Mouse (Mus musculus) stomach, embryonic 16.5 days (tissue): ENCODE results near the gene Gngt2. TPM values are rescaled to one million over a fixed set of nuclear protein-coding genes. Genes with fewer than 3 reads are reported as not detected.

Experiments used
- ATAC-seq: fragments of 200-750 bp; cut with Nextera tagmentation; 2 replicates; pipeline ENCODE4 v1.8.0; 2017; ENCODE audit warnings: moderate number of reproducible peaks, moderate TSS enrichment; ENCODE audit not compliant: insufficient read depth, low FRiP score
- H3K27ac ChIP-seq: fragments of 300-500 bp; sonication (generic); 2 replicates; pipeline ENCODE4 v1.5.1; 2014; ENCODE audit warnings: low read length
- H3K27me3 ChIP-seq: fragments of 300-500 bp; sonication (generic); 2 replicates; pipeline ENCODE4 v1.6.1; 2014; ENCODE audit warnings: low read length, control low read depth, mixed read lengths; ENCODE audit not compliant: control insufficient read depth, insufficient read depth
- H3K36me3 ChIP-seq: fragments of 300-500 bp; sonication (generic); 2 replicates; pipeline ENCODE4 v1.6.1; 2014; ENCODE audit warnings: low read length; ENCODE audit not compliant: control insufficient read depth, insufficient read depth
- H3K4me1 ChIP-seq: fragments of 300-500 bp; sonication (generic); 2 replicates; pipeline ENCODE4 v1.6.1; 2014; ENCODE audit warnings: low read length, control low read depth, mixed read lengths; ENCODE audit not compliant: control insufficient read depth, insufficient read depth
- H3K4me2 ChIP-seq: fragments of 300-500 bp; sonication (generic); 2 replicates; pipeline ENCODE4 v1.6.1; 2014; ENCODE audit warnings: low read depth, low read length, mixed read lengths
- H3K4me3 ChIP-seq: fragments of 300-500 bp; sonication (generic); replicated peaks from 2 replicates; pipeline ENCODE4 v1.5.1; 2014; ENCODE audit warnings: mild to moderate bottlenecking, low read length
- H3K9ac ChIP-seq: fragments of 300-500 bp; sonication (generic); 2 replicates; pipeline ENCODE4 v1.6.1; 2014; ENCODE audit warnings: low read length
- H3K9me3 ChIP-seq: fragments of 300-500 bp; sonication (generic); replicated peaks from 2 replicates; pipeline ENCODE4 v1.6.1; 2016; ENCODE audit warnings: low read length, control low read depth; ENCODE audit not compliant: control insufficient read depth
- WGBS: fragments of 180-500 bp; shearing (Covaris S2); extraction: QIAGEN DNeasy Blood & Tissue Kit; methylation state at CpG from one replicate; pipeline ENCODE4 v1.1.7; 2014; 5-methylcytosine and 5-hydroxymethylcytosine counted together
- polyA plus RNA-seq: library from polyadenylated mRNA; unstranded; fragments of >200 nt; fragmentation: Nextera tagmentation; extraction: Ambion mirVana; gene quantifications from 2 replicates; pipeline ENCODE4 v1.2.1, GENCODE M21; 2015

Gngt2 gene
- polyA plus RNA-seq, 1 experiment from 2014 or later = 18.2 TPM

DNA sequence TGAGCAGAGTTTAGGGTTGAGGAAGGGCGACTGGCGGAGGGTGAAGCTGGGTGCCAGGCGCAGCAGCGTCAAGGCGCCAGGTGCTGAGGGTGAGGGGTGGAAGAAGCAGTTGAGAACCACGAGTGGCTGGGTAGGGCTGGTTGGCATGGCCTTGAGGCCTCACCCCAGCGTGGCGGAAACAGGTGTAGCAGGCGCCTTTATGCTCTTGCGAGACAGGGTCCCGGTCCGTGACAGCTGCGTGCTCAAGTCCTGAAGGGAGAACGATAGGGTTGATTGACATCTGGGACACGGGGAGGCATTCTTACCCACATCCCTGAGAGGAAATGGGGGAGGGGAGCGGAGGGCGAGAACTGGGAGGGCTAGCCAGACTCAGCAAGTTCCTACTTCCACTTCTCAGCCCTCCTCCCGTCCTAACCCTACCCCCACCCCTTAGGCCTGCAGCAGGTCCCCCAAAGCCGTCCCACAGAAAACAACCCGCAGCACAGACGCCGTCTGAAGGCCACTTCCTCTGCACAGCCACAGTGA is 2.8 kb upstream of the Gngt2 start:
- H3K27me3 ChIP-seq = peaks cover 56% of the 10 kb centered on the region
- WGBS = 11% methylated on average over 22 of the region's 22 CpGs
- no peak for ATAC-seq
- H3K4me1 ChIP-seq = peaks cover 44% of the 10 kb centered on the region
- no peaks in the 10 kb centered on the region for H3K36me3 ChIP-seq
- no peak overlapping the region for H3K27ac ChIP-seq
- H3K9me3 ChIP-seq = no peaks in the 10 kb centered on the region
- H3K4me2 ChIP-seq = no peak overlapping the region
- no peak overlapping the region for H3K9ac ChIP-seq
- H3K4me3 ChIP-seq = no peak overlapping the region

DNA sequence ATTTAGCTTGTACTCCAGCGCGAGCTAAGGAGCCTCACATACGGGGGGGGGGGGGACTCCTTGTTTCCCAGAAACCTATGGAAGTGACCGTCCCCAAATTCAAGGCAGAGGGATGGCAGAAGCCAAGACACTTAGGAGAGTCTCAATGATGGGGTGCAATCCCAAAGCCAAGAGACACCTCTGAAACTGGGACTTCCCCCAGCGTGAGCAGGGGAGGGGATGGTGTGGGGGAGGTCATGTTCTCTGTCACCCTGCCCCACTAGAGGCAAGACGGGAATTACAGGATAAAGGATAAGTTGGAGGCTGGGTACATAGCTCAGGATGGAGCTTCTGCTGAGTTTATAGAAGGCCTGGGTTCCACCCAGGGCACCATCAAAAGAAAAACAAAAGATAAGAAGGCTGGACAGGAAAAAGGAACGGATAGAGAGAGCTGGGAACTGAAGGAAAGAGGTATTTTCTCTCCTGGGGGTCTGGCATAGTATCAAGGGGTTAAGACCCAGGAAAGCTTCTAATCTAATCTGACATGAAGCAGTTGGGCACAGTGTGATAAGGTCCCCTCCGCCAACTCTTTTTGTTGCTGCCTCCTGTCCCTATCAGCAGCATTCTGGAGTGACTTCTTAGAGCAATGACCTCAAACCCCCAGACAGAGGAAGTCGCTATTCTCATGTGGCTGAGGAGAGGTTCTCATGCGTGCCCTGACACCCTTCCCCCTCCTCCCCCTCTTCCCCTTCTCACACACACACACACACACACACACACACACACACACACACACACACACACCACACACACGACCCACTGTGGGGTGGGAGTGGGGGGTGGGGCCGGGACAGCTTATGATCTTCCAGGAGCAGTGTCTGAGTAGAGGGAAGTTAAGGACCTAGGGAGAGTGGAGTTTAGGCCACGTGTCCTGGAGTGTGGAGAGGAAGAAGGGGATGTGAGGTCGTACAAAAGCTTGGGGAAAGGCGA is 2.0 kb upstream of the Gngt2 start:
- no peaks in the 10 kb centered on the region for H3K9me3 ChIP-seq
- WGBS = 28% methylated on average over 15 of the region's 15 CpGs
- H3K9ac ChIP-seq = no peak overlapping the region
- ATAC-seq = no peak
- no peak overlapping the region for H3K4me3 ChIP-seq
- H3K36me3 ChIP-seq = no peaks in the 10 kb centered on the region
- H3K4me2 ChIP-seq = peak overlapping the region; percentile 4; the same call in 1 of the 2 replicates
- H3K27ac ChIP-seq = no peak overlapping the region; the same call in 1 of the 2 replicates
- peaks cover 43% of the 10 kb centered on the region for H3K4me1 ChIP-seq
- H3K27me3 ChIP-seq = peaks cover 48% of the 10 kb centered on the region

DNA sequence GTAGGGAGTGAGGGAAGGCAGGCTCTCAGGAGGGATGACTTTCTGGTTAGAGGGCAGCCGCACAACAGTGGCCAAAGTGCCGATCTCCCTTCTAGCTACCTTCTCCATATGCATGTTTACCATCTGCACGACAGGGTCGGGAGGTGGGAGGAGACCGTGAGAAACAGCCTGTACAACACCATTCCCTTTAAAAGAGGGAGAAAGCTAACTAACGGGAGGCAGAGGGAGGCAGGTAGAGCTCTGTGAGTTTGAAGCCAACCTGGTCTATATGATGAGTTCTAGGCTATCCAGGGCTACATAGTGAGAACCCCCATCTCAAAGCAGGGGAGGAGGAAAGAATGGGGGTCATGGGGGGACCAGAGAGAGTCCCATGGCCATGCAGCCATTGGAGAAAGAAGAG is 1.2 kb upstream of the Gngt2 start:
- Histone ChIP-seq H3K27ac (no peak overlapping the region), H3K9me3 (no peaks in the 10 kb centered on the region), H3K9ac (no peak overlapping the region), H3K4me1 (peaks cover 35% of the 10 kb centered on the region), H3K36me3 (no peaks in the 10 kb centered on the region), H3K4me3 (no peak overlapping the region), H3K4me2 (peak overlapping the region; percentile 4; the same call in 1 of the 2 replicates), H3K27me3 (peaks cover 40% of the 10 kb centered on the region)
- no peak for ATAC-seq
- 33% methylated on average over 6 of the region's 6 CpGs for WGBS

DNA sequence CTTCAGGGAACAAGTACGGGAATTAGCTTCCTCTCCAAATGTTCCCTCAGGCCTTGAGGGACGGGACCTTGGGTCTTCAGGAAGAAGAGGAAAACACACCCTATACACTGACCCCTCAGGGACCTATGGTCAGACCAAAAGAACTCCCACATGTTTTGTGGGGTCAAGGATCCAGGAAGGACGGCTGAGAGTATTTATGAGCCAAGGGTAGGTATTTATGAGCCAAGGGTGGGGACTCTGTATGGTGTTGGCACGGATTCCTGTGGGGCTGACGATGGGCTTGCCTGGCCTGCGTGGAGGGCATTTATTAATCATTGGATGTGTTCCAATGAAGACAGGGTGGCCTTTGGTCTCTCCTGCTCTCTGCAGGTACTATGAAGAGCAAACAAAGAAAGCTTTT is 583 bp upstream of the Gngt2 start:
- H3K4me2 ChIP-seq = no peak overlapping the region
- no peak overlapping the region for H3K9ac ChIP-seq

DNA sequence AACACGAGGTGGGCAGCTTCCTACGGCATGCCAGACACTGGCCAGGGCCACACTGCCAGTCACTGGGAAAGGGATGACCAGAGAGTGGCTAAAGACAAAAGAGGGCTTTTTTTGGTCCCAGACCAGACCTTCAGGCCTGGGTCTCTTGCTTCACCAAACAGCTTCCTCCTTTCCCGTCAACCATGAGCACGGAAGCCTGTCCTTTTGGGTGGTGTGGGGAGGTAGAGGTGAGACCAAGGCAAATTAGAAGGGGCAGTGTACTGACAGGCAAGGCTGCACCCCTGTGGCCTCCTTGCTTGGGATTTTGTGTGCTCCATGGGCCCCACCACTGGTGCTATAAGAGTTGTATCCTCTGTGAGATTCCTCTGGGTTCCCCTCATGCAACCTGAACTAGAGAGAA is 1.6 kb downstream of the Gngt2 start:
- no peak overlapping the region for H3K9ac ChIP-seq
- no peak overlapping the region for H3K4me3 ChIP-seq
- H3K9me3 ChIP-seq = no peaks in the 10 kb centered on the region
- 0 out of 2 replicates have a peak overlapping the region, but pooled peaks have one; percentile 23 for H3K27ac ChIP-seq
- H3K4me2 ChIP-seq = no peak overlapping the region
- H3K27me3 ChIP-seq = peaks cover 12% of the 10 kb centered on the region
- ATAC-seq = no peak
- 68% methylated on average over 4 of the region's 4 CpGs for WGBS
- H3K4me1 ChIP-seq = peaks cover 38% of the 10 kb centered on the region
- H3K36me3 ChIP-seq = no peaks in the 10 kb centered on the region

More for the DNA sequence above, 583 bp upstream of the Gngt2 start:
- 52% methylated on average over 6 of the region's 6 CpGs for WGBS
- Histone ChIP-seq H3K9me3 (no peaks in the 10 kb centered on the region), H3K4me1 (peaks cover 29% of the 10 kb centered on the region), H3K4me3 (no peak overlapping the region), H3K27me3 (peaks cover 34% of the 10 kb centered on the region), H3K27ac (no peak overlapping the region), H3K36me3 (no peaks in the 10 kb centered on the region)
- 0 out of 2 replicates have a peak, but pooled peaks have one; percentile 13 for ATAC-seq

DNA sequence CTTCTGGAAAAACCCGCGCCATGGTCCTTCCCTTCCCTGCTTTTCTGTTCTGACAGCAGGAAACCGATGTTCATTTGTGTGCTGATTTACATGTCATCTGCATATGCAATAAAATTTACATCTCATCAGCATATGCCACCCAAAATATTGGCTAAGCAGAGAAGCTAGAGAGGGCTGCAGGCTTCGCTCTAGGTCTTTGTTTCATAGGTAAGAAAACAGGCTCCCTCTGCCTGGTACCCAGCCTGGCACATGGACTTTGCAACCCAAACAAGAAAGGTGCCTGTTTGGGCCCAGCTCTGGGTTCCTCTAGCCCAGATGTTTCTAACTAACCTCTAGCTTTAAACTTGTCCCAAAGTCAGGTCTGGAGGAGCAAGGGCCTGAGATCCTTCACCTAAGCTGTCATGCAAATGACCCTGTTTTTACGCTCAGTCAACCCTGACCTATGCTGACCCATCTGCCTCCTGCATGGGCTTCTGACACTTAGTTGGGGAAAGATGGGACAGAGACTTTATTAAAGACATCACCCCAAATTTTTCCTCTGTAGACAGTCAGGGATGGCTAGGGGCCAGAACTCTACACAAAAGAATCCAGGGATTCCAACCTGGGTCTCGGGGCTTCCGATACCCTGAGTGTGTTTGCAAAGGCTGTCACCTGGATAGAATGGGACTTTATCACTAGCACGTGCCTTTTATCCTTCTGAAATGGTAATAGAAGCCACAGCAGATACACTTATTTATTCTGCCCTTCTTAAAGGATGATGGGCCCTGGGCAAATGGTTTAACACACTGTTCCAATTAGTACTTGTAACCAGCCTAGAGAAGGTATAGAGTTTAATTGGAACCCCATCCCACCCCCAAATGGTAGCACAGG is 2.2 kb downstream of the Gngt2 start:
- peaks cover 6% of the 10 kb centered on the region for H3K27me3 ChIP-seq
- no peak overlapping the region for H3K27ac ChIP-seq
- no peaks in the 10 kb centered on the region for H3K9me3 ChIP-seq
- peaks cover 36% of the 10 kb centered on the region for H3K4me1 ChIP-seq
- no peak overlapping the region for H3K4me3 ChIP-seq
- no peak overlapping the region for H3K9ac ChIP-seq
- 71% methylated on average over 8 of the region's 8 CpGs for WGBS
- no peak for ATAC-seq
- no peaks in the 10 kb centered on the region for H3K36me3 ChIP-seq
- H3K4me2 ChIP-seq = no peak overlapping the region; the same call in 1 of the 2 replicates

DNA sequence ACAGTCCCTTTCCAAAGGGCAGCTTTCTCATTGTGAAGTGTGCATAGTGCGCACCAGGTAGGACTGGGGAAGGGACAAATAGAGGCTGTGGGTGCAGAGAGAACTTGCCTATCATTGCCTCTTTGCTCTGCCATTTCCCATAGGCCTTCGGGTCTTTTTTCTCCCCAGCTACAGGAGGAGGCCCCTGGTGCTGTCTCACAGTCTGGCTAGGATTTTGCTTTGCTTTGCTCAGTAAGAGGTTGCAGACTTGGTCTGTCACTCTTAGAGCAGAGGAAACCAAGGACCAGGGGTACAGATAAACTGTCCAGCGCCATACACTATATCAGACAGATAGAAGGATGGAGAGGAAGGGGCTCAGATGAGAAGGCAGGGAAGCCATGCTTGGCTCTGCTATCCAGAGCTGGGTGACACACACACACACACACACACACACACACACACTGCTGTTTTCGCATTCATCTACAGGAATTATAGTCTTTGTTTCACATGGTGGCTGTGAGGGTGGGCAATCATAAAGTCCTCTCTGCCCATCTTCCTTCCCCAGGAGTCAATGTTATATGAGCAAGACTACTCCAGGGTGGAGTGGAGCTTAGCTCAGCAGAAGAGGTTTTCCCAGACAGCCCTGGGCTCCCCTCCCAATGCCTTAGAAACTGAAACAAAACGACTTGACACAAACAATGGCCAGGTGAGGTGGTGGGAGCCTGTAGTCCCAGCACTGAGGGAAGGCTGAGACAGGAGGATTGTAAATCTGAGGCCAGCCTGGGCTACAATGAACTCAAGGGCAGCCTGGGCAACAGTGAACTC is 3.9 kb downstream of the Gngt2 start:
- Histone ChIP-seq H3K4me3 (peak overlapping the region; percentile 34; the same call in 1 of the 2 replicates), H3K27me3 (no peaks in the 10 kb centered on the region), H3K27ac (peak overlapping the region; percentile 37; the same call in 1 of the 2 replicates), H3K4me1 (peaks cover 20% of the 10 kb centered on the region), H3K9me3 (no peaks in the 10 kb centered on the region), H3K36me3 (no peaks in the 10 kb centered on the region), H3K9ac (peak overlapping the region; percentile 48), H3K4me2 (no peak overlapping the region; the same call in 1 of the 2 replicates)
- ATAC-seq = no peak
- 76% methylated on average over 5 of the region's 5 CpGs for WGBS

DNA sequence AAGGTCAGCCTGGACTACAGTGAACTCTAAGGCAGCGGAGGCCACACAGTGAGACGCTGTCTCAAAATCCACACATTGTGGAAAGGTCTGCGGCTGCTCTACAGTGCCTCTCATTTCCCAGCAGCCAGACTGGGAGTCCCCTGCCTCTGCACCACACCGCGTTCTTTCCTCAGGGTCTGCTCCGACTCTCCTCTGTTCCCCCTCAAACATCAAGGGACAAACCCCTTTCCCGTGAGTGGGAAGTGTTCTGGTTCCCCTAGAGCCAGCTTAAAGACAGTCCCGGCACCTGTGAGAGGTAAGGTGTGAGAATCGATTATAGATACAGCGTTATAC is 4.4 kb downstream of the Gngt2 start:
- Histone ChIP-seq H3K27ac (peak overlapping the region; percentile 37; the same call in 1 of the 2 replicates), H3K4me2 (peak overlapping the region; percentile 28; the same call in 1 of the 2 replicates), H3K27me3 (no peaks in the 10 kb centered on the region), H3K9me3 (no peaks in the 10 kb centered on the region), H3K4me3 (peak overlapping the region; percentile 34), H3K9ac (peak overlapping the region; percentile 51), H3K36me3 (no peaks in the 10 kb centered on the region), H3K4me1 (peaks cover 18% of the 10 kb centered on the region)
- WGBS = 60% methylated on average over 10 of the region's 10 CpGs
- no peak for ATAC-seq
